Mouse (Mus musculus): Measurements from ENCODE around the gene Rnf212b.
A peak's percentile ranks its signal among the peaks of the same experiment; 100 is the strongest.

Rnf212b gene

DNA sequence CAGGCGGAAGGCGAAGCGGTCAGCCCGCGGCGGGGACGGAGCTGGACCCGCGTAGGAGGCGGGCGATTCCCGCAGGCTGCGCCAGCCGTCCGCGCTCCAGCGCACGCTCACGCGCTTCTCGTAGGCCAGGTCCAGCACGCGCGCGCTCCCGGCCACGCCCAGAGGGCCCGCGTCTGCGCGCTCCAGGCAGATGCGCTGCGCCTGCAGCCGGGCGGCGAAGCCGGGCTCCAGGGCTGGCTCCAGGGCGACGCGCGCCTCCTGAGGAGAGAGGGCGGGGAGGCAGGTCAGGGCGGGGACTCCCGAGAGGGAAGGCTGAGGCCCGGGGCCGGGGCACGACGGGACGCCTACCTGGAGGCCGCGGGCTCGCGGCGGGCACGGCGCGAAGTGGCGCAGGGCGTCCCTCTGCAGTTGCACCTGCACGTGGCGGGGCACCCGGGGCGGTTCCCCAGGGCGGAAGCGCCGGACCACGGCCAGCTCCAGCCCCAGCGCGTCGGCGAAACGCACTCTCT lies 62.7 kb downstream of the Rnf212b start:
- DNase-seq, result peak; percentile 95 to 97

DNA sequence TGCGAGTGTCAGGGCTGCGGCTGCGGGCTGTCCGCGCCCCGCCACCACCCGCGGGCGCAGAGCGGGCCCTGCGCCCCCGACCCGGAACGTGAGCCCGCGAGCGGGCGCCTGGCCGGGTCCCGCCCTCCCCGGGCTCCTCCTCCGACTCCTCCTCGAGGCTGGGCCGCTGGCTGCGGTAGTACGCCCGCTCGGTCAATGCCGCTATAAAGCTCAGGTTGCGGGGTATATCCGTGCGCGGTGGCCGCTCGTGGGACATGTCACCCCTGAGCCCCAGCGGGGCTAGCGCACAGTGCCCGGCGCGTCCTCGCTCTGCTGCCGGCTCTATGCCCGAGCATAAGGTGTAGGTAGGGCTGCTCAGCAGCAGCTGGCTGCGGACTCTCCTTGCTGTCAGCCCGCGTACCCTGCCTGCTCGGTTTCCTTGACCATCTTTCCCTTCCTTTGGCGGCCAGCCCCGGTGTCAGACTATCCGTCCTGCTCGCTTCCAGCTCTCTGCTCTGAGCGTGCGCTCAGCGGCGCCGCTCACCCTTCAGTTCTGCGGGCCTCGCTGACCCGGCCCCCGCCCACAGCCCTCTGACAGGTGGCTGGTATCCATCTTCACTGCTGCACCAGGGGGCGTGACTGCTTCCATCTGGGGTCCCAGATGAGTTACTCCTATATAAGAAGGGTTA lies 63.2 kb downstream of the Rnf212b start, which contains the start of gene Ppp1r3e:
Gene Ppp1r3e (minus strand): TSS at position 503 of the 668 bp plus-strand sequence.
- peak; percentile 87 for DNase-seq

DNA sequence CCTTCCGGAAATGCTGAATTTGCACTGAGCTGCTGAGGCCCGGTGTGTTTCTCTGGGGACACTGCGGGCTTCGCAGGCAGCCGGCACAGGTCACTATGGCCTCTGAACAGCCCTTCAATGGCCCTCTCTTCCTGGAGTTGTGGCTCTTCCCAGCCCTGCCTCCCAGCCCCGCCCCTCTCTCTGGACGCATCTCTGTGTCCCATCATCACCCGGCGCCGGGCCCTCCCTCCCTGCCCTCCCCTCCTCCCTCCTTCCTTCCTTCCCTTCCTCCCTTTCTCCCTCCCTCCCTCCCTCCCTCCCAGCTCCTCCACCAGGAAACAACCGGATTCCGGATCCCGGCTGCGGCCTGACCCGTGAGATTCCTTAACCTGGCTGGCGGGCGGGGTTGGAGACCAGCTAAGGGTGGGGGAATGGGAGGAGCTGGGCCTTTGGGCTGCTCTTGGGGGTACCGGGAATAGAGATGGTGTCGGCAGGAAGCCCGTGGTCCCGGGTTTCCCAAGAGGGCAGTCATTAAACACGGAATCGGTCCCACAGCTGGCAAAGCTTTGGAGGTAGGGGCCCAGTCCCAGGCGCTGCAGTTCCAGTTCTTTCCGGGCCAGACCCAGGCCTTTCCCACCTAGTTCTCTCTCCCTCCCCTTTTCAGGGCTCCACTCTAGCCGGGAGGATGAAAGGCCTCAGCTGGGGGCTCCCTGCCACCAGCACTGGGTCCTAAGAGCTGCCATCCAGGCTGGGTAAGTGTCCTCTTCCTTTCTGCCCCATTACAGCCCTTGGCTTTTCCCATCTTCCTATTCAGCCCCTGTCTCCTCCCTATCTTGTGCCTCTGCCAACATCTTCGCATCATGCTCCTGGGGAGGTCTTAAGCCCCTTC lies 69.4 kb downstream of the Rnf212b start, which contains the start of the genes Bcl2l2 and Gm20521:
Gene Bcl2l2 (plus strand): TSS at position 224 of the 868 bp plus-strand sequence.
Gene Gm20521 (plus strand): TSS at position 288 of the 868 bp plus-strand sequence.
- peak; percentile 95 to 96 for DNase-seq

DNA sequence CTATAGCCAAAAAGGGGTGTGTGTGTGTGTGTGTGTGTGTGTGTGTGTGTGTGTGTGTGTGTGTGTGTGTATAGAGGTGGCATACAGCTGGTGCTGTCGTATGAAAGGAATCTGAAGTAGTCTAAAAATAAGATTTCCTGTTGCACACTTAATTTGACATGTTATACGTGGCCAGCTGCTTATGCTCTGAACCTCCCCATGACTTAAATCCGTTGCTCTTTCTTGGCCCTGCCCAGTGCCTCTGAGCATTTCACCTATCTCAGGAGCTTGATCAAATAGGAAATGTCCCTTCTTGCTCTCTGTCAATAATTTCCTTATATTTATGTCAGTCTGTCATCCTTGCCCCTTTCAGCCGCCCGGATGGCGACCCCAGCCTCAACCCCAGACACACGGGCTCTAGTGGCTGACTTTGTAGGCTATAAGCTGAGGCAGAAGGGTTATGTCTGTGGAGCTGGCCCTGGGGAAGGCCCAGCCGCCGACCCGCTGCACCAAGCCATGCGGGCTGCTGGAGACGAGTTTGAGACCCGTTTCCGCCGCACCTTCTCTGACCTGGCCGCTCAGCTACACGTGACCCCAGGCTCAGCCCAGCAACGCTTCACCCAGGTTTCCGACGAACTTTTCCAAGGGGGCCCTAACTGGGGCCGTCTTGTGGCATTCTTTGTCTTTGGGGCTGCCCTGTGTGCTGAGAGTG lies 70.2 kb downstream of the Rnf212b start:
- peak in 1 of 2 experiments; percentile 23 for DNase-seq

DNA sequence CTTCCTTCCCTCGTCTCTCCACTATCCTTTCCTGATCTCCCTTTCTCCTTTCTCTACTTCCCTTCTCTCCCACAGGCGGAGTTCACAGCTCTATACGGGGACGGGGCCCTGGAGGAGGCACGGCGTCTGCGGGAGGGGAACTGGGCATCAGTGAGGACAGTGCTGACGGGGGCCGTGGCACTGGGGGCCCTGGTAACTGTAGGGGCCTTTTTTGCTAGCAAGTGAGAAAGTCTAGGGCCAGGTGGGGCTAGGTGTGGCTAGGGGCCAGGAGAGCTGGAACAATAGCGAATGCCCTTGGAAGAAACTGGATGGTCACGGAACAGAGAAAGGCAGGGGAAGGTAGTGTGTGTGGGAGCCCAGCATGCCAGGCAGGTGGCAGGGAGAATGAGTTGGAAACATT lies 71.4 kb downstream of the Rnf212b start:
- no peak for DNase-seq

DNA sequence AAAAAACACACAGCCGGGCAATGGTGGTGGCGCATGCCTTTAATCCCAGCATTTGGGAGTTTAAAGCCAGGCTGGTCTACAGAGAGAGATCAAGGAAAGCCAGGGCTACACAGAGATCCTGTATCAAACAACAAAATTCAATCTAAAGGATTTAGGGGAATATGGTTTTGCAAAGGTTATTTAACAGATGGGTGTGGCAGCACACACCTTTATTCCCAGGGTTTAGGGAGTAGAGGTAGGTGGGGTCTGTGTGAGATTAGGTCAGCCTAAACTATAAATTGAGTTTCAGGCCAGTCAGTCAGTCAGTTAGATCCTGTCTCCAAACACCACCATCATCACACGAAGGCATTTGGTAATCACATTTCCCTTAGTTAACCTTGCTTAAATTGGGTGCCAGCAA lies 78.3 kb downstream of the Rnf212b start, which contains the start of gene Pabpn1:
Gene Pabpn1 (plus strand): TSS at position 301 of the 400 bp plus-strand sequence.
- no peak for DNase-seq

DNA sequence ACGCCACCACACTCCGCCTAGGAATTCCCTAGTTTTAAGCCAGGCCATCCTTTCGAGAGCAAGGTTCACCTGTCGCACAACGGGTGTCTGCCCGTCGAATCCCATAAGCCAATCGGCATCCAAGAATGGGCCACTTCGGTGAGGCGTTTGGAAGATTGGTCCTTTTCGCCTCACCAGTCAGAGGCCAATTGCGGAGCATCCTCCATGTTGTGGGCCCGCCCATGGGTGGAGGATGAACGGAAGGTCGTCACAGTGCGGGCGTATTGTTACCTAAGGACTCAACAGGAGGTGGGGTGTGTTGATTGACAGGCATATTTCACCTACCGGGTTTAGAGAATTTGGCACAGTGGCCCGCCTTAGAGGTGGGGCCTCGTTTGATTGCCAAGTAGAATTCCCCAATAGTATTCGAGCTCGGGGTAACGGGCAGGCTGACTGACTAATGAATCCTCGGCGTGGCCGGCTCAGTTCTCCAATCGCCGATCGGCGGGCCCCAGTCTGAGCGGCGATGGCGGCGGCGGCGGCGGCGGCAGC lies 79.8 kb downstream of the Rnf212b start:
- DNase-seq, result peak; percentile 98

DNA sequence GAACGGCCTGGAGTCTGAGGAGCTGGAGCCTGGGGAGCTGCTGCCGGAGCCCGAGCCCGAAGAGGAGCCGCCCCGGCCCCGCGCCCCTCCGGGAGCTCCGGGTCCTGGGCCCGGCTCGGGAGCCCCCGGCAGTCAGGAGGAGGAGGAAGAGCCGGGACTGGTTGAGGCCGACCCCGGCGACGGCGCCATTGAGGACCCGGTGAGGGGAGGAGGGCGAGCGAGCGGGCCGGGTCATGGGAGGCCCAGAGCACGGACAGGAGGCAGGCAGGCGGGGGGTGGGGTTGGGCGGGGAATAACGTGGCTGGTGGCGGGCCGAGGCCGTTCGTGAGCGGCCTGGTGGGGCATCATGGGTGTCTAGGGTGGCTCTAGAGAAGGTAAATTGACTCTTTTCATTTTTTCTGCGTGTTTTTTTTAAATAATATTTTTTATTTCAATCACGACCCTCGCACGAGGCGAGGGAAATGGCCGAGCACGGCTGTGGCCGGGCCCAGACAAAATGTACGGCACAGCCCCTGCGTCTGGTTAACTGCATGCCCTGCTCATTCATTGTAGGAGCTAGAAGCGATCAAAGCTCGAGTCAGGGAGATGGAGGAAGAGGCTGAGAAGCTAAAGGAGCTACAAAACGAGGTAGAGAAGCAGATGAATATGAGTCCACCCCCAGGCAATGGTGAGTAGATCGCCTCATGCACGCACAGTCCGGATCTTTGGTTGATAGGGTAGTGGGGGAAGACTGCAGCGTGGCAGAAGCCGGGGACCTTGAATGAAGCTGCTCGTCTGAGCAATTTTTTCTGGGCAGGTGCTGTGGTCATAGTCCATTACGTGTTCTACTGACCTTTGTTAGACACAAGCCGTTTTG lies 80.6 kb downstream of the Rnf212b start:
- peak; percentile 82 for DNase-seq

DNA sequence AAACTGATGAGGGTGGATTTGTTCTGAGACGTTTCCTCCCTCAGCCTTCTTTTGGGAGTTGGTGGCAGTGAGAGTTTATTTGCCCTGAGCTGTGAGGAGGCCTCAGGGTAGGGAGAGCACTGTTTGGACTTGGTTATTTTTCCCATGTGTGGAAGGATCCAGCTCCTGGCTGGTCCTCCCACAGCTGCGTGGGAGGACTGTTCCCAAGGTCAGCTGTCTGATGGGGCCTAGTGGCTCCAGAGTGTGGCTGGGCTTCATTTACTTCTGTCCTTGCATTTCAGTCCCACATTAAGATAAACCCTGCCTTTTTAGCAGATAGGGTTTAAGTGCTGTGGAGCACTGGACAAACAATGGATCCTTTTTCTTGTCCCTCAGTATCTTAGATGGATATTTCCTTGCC lies 83.5 kb downstream of the Rnf212b start:
- DNase-seq, result no peak

DNA sequence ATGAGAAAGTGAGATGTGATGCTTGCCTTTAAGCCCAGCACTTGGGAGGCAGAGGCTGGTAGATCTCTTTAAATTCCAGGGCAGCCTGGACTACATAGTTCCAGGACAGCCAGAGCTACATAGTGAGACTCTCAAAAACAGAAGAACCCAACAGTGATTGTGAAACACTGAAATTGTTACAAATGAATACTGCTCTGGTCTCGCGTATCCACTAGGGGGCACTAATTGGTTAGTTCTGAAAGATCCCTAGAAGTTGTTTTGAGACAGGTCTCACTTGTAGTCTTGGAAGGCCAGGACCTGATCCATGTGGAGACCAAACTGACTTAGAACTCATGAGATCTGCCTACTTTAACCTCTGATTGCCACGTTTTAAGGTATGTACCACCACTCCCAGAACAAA lies 86.4 kb downstream of the Rnf212b start:
- peak; percentile 83 to 90 for DNase-seq

DNA sequence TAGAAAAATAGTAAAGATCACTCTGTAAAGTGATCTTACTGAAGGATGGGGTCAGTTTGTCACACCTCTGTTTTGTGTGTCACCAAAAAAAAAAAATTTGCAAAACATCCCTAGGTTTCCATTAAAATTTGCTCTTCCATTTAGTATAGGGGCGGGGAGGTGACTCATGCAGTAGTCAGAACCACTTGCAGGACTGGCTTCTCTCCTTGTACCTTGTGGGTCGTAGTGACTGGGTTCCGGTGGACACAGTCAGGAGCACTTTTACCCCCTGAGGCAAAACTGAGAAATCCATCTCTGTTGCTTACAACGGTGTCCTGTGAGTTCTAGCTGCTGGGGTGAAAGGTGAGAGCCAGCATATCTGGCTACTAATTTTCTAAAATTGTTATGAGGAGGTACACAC lies 89.7 kb downstream of the Rnf212b start:
- no peak for DNase-seq

Data from cerebellum, postnatal 10 days (tissue).